Mouse (Mus musculus) embryonic facial prominence, embryonic 13.5 days (tissue): Measurements from ENCODE around the gene Spats2l. TPM values are rescaled to one million over a fixed set of nuclear protein-coding genes. Genes with fewer than 3 reads are reported as not detected.

ENCODE experiments used
- ATAC-seq: fragments of 200-750 bp; cut with Nextera tagmentation; 2 replicates; pipeline ENCODE4 v1.8.0; 2017; ENCODE audit warnings: low read depth; ENCODE audit not compliant: insufficient number of reproducible peaks, insufficient read depth, low FRiP score, low TSS enrichment
- H3K27ac ChIP-seq: fragments of 300-500 bp; sonication (generic); 2 replicates; pipeline ENCODE4 v1.5.1; 2015; ENCODE audit warnings: moderate library complexity, mild to moderate bottlenecking, inconsistent platforms
- H3K27me3 ChIP-seq: fragments of 300-500 bp; sonication (generic); 2 replicates; pipeline ENCODE4 v1.6.1; 2015; ENCODE audit warnings: mild to moderate bottlenecking, inconsistent platforms
- H3K36me3 ChIP-seq: fragments of 300-500 bp; sonication (generic); 2 replicates; pipeline ENCODE4 v1.6.1; 2015; ENCODE audit warnings: mild to moderate bottlenecking, inconsistent platforms
- H3K4me1 ChIP-seq: fragments of 300-500 bp; sonication (generic); 2 replicates; pipeline ENCODE4 v1.6.1; 2015; ENCODE audit warnings: inconsistent platforms
- H3K4me2 ChIP-seq: fragments of 300-500 bp; sonication (generic); 2 replicates; pipeline ENCODE4 v1.6.1; 2015; ENCODE audit warnings: moderate library complexity, mild to moderate bottlenecking, inconsistent platforms
- H3K4me3 ChIP-seq: fragments of 300-500 bp; sonication (generic); 2 replicates; pipeline ENCODE4 v1.5.1; 2015; ENCODE audit warnings: mild to moderate bottlenecking, inconsistent platforms
- H3K9ac ChIP-seq: fragments of 300-500 bp; sonication (generic); 2 replicates; pipeline ENCODE4 v1.6.1; 2015; ENCODE audit warnings: mild to moderate bottlenecking, inconsistent platforms
- H3K9me3 ChIP-seq: fragments of 300-500 bp; sonication (generic); 2 replicates; pipeline ENCODE4 v1.6.1; 2016; ENCODE audit warnings: inconsistent platforms
- WGBS: fragments of 180-500 bp; shearing (Covaris S2); methylation state at CpG from one replicate; pipeline ENCODE4 v1.1.7; 2015; ENCODE audit warnings: mixed read lengths; 5-methylcytosine and 5-hydroxymethylcytosine counted together
- polyA plus RNA-seq: library from polyadenylated mRNA; unstranded; fragments of >200 nt; fragmentation: Nextera tagmentation; extraction: Ambion mirVana; gene quantifications from 2 replicates; pipeline ENCODE4 v1.2.1, GENCODE M21; 2015

The Spats2l gene
- polyA plus RNA-seq, 1 experiment from 2014 or later: 143 TPM

- Histone ChIP-seq H3K4me2 (no peak overlapping the region), H3K36me3 (no peaks in the 10 kb centered on the region), H3K9ac (no peak overlapping the region), H3K27ac (no peak overlapping the region), H3K4me3 (no peak overlapping the region), H3K4me1 (peaks cover under 1% of the 10 kb centered on the region; the same call in 1 of the 2 replicates), H3K9me3 (no peaks in the 10 kb centered on the region), H3K27me3 (no peaks in the 10 kb centered on the region)
- 83% methylated on average over 2 of the region's 2 CpGs for WGBS
- ATAC-seq: no peak
Observed at GRCm38 (mm10) chr1:57991277-57991676, 217.3 kb downstream of the Spats2l start.

- peak within 1 kb of the TSS; percentile 80 for H3K27ac ChIP-seq
- peak within 1 kb of the TSS; percentile 88 for H3K4me2 ChIP-seq
- peaks cover 15% of the 10 kb centered on the region for H3K4me1 ChIP-seq
- no peaks in the 10 kb centered on the region for H3K27me3 ChIP-seq
- 6% methylated on average over 30 of the region's 30 CpGs for WGBS
- no peaks in the 10 kb centered on the region for H3K9me3 ChIP-seq
- 0 out of 2 replicates have a peak, but pooled peaks cover 3% of the 10 kb centered on the region for H3K36me3 ChIP-seq
- peak; percentile 92 for ATAC-seq
- peak within 1 kb of the TSS; percentile 96 for H3K4me3 ChIP-seq
- peak within 1 kb of the TSS; percentile 83 for H3K9ac ChIP-seq
Observed at GRCm38 (mm10) chr1:57995432-57996132, 221.6 kb downstream of the Spats2l start, which contains the start of gene Sgo2a. Gene Sgo2a (plus strand): TSS chr1:57995971.

- Histone ChIP-seq H3K4me1 (peaks cover 15% of the 10 kb centered on the region), H3K36me3 (0 out of 2 replicates have a peak, but pooled peaks cover 3% of the 10 kb centered on the region), H3K4me2 (peak overlapping the region; percentile 88), H3K4me3 (peak overlapping the region; percentile 96), H3K27ac (peak overlapping the region; percentile 80), H3K9me3 (no peaks in the 10 kb centered on the region), H3K27me3 (no peaks in the 10 kb centered on the region), H3K9ac (peak overlapping the region; percentile 83)
- peak; percentile 43; the same call in 1 of the 2 replicates for ATAC-seq
- under 1% methylated on average over 29 of the region's 29 CpGs for WGBS
Observed at GRCm38 (mm10) chr1:57996133-57996615, 222.2 kb downstream of the Spats2l start.

Other genes with a start within 250 kb of the Spats2l start
- gene Sgo2a, start 221.8 kb downstream of the Spats2l start, polyA plus RNA-seq: 20.3 and 21.9 TPM in 2 replicates
- 24.9 and 25.6 TPM in 2 replicates for gene Kctd18, start 244.8 kb downstream of the Spats2l start, polyA plus RNA-seq